Mouse (Mus musculus): ENCODE results near the gene Syt3.

- no peak for TF ChIP-seq GATA1 (IDR thresholded peaks at IDR 0.05; ENCODE audit: borderline replicate concordance, low read length)
- no peak for TF ChIP-seq FLI1 (IDR thresholded peaks at IDR 0.05; ENCODE audit: low read length)
These were observed 22.1 kb downstream of the Syt3 start for GRCm38 (mm10) chr7:44406015-44406355.
